Mouse (Mus musculus): ENCODE measurements around the gene Pdcd7. TPM values are rescaled to one million over a fixed set of nuclear protein-coding genes. Genes with fewer than 3 reads are reported as not detected.

Gene Pdcd7
- polyA plus RNA-seq, 1 experiment from 2014 or later: 1.6 TPM

DNA sequence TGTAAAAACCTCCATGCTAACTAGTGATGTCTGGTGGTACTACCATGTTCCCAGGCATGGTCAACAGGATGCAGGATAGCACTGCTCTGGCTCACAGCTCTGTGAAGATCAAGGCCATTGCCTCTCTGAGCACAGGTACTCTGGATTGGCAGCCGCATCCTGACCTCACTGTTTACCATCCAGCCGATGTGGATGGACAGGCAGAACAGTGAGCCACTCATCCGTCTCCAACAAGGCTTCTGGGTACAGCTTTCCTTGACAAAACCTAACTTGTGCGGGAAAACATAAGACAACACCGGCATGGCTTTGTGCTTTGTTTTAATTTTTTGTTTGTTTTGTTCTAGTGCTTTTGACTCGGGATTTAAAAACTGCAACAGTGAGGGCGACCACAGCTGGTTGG lies 19.8 kb downstream of the Pdcd7 start:
- Histone ChIP-seq H3K4me1 (ENCODE audit: control insufficient read depth, low read depth, low read length) (no peaks in the 10 kb centered on the region), H3K9ac (ENCODE audit: low read depth, low read length) (no peak overlapping the region), H3K27me3 (ENCODE audit: control insufficient read depth, insufficient read depth, low read depth, low read length) (no peaks in the 10 kb centered on the region), H3K36me3 (ENCODE audit: control insufficient read depth, insufficient read depth) (0 out of 2 replicates have a peak, but pooled peaks cover 1% of the 10 kb centered on the region), H3K4me3 (ENCODE audit: low read depth, low read length) (no peak overlapping the region), H3K9me3 (replicated peaks; ENCODE audit: control insufficient read depth, low read length) (no peaks in the 10 kb centered on the region), H3K4me2 (ENCODE audit: low read depth, low read length) (no peak overlapping the region), H3K27ac (ENCODE audit: low read length) (no peak overlapping the region)
- 72% methylated on average over 7 of the region's 7 CpGs for WGBS (ENCODE audit: insufficient replicate concordance)
- no peak for ATAC-seq (ENCODE audit: low read depth)

DNA sequence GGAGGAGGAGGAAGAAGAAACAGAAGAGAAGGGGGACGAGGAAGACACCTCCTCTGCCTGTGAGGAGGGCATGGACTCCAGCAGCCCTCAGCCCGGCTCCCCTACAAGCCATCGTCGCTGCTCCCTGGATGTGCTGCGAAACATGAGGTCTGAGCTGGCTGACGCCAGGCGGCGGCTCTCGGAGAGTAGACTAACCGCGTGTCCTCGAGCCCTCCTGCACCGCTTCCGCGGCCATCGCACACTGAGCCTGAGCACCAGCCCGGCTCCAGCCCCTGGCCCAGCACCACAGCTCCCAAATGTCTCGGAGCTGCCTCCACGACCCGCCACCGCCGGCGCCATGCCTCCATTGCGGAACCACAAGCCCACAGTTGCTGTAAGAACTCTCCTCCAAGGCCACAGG lies 25.9 kb downstream of the Pdcd7 start:
- H3K9me3 ChIP-seq (replicated peaks; ENCODE audit: control insufficient read depth, low read length): no peaks in the 10 kb centered on the region
- H3K9ac ChIP-seq (ENCODE audit: low read depth, low read length): no peak overlapping the region
- H3K27me3 ChIP-seq (ENCODE audit: control insufficient read depth, insufficient read depth, low read depth, low read length): no peaks in the 10 kb centered on the region
- no peaks in the 10 kb centered on the region for H3K36me3 ChIP-seq (ENCODE audit: control insufficient read depth, insufficient read depth)
- no peak overlapping the region for H3K4me3 ChIP-seq (ENCODE audit: low read depth, low read length)
- ATAC-seq (ENCODE audit: low read depth): no peak
- no peaks in the 10 kb centered on the region for H3K4me1 ChIP-seq (ENCODE audit: control insufficient read depth, low read depth, low read length)
- H3K27ac ChIP-seq (ENCODE audit: low read length): no peak overlapping the region
- no peak overlapping the region for H3K4me2 ChIP-seq (ENCODE audit: low read depth, low read length)
- 83% methylated on average over 24 of the region's 24 CpGs for WGBS (ENCODE audit: insufficient replicate concordance)

DNA sequence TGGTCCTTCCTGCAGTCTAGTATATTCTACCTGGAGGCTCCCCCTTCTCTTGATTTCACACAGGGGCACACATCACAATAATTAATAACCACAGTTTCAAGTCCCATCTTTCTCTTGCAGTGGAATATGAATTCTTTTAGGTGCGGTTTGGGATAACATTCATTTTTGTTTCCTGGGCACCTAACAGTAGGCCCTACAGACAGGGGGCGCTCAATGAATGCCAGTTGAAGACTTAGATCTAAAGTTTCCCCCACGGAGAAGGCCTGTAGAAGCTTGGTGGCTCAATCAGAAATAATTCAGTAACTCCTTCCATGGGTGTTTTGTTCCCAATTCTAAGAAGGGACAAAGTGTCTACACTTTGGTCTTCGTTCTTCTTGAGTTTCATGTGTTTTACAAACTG lies 26.5 kb downstream of the Pdcd7 start:
- 54% methylated on average over 4 of the region's 4 CpGs for WGBS (ENCODE audit: insufficient replicate concordance)
- ATAC-seq (ENCODE audit: low read depth): no peak

DNA sequence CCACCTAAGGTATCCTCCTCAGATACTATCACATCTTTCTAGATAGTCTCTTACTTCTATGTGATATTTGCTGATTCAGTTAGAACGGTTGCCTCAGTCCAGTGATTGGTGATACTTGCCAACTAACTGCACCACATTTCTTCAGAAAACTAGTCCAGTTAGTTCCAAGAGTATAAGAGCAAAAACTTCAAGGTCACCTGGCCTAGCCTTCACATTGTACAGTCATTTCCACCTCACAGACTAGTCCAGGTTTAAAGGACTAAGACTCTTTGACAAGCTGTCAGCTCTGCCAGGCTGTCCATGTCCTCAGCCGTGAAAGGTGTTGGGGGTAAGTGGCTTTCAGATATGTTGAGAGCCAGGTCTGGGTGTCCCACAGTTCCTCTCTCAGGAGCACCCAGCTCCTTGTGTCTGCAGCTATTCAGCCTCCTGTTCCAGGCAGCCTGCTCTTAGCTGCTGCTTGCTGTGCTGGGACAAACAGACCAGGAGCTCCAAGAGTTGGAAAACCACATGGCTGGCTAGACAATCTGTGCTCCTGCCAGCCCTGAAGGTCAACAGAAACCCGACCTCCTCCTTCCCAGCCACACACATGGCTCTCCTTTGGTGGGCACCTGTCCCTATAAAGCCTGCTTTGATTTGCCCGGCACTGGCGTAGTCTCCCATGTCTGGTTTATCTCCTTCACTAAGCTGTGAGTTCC lies 28.7 kb downstream of the Pdcd7 start:
- Histone ChIP-seq H3K27me3 (ENCODE audit: control insufficient read depth, insufficient read depth, low read depth, low read length) (no peaks in the 10 kb centered on the region), H3K4me2 (ENCODE audit: low read depth, low read length) (no peak overlapping the region), H3K36me3 (ENCODE audit: control insufficient read depth, insufficient read depth) (no peaks in the 10 kb centered on the region), H3K9me3 (replicated peaks; ENCODE audit: control insufficient read depth, low read length) (no peaks in the 10 kb centered on the region), H3K4me3 (ENCODE audit: low read depth, low read length) (no peak overlapping the region), H3K27ac (ENCODE audit: low read length) (no peak overlapping the region), H3K9ac (ENCODE audit: low read depth, low read length) (no peak overlapping the region), H3K4me1 (ENCODE audit: control insufficient read depth, low read depth, low read length) (no peaks in the 10 kb centered on the region)
- ATAC-seq (ENCODE audit: low read depth): no peak
- WGBS (ENCODE audit: insufficient replicate concordance): 63% methylated on average over 5 of the region's 5 CpGs

More for the DNA sequence above, 26.5 kb downstream of the Pdcd7 start:
- no peak overlapping the region for H3K4me3 ChIP-seq (ENCODE audit: low read depth, low read length)
- no peaks in the 10 kb centered on the region for H3K27me3 ChIP-seq (ENCODE audit: control insufficient read depth, insufficient read depth, low read depth, low read length)
- no peaks in the 10 kb centered on the region for H3K36me3 ChIP-seq (ENCODE audit: control insufficient read depth, insufficient read depth)
- H3K9me3 ChIP-seq (replicated peaks; ENCODE audit: control insufficient read depth, low read length): no peaks in the 10 kb centered on the region
- H3K4me1 ChIP-seq (ENCODE audit: control insufficient read depth, low read depth, low read length): no peaks in the 10 kb centered on the region
- H3K4me2 ChIP-seq (ENCODE audit: low read depth, low read length): no peak overlapping the region
- no peak overlapping the region for H3K27ac ChIP-seq (ENCODE audit: low read length)
- no peak overlapping the region for H3K9ac ChIP-seq (ENCODE audit: low read depth, low read length)

DNA sequence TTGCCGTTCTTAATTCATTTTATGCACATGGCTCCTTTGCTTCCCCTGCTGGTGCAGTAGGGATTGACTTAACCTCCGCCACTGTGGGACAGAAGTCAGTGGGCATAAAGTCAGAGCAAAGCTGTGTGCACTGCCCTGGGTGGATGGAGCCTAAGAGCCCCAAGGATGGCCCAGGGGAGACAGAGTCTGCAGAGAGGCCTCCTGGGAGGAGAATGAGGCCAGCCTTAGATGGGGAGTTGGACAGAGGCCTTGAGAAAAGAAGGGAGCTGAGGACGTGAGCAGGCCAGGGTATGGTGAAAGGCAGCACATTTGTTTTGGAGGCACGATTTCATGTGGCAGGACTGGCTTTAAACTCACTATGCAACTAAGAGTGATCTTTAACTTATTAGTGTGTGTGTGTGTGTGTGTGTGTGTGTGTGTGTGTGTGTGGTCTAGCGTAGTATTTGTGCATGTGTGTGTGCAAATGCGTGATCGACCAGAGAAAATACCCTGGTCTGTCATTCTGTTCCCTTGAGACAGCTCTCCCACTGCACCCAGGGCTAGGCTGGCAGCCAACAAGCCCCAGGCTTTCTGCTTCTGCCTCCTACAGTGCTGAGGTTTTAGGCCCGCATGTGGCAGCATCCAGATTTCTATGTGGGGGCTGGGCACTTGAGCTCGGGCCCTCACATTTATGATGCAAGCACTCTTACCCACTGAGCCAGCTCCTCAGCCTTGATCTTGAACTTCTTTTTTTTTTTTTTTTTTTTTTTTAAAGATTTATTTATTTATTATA lies 29.4 kb downstream of the Pdcd7 start:
- Histone ChIP-seq H3K9ac (ENCODE audit: low read depth, low read length) (no peak overlapping the region), H3K27me3 (ENCODE audit: control insufficient read depth, insufficient read depth, low read depth, low read length) (no peaks in the 10 kb centered on the region), H3K36me3 (ENCODE audit: control insufficient read depth, insufficient read depth) (no peaks in the 10 kb centered on the region), H3K4me2 (ENCODE audit: low read depth, low read length) (no peak overlapping the region), H3K27ac (ENCODE audit: low read length) (no peak overlapping the region), H3K4me3 (ENCODE audit: low read depth, low read length) (no peak overlapping the region), H3K9me3 (replicated peaks; ENCODE audit: control insufficient read depth, low read length) (no peaks in the 10 kb centered on the region), H3K4me1 (ENCODE audit: control insufficient read depth, low read depth, low read length) (no peaks in the 10 kb centered on the region)
- WGBS (ENCODE audit: insufficient replicate concordance): 79% methylated on average over 9 of the region's 9 CpGs
- ATAC-seq (ENCODE audit: low read depth): no peak

DNA sequence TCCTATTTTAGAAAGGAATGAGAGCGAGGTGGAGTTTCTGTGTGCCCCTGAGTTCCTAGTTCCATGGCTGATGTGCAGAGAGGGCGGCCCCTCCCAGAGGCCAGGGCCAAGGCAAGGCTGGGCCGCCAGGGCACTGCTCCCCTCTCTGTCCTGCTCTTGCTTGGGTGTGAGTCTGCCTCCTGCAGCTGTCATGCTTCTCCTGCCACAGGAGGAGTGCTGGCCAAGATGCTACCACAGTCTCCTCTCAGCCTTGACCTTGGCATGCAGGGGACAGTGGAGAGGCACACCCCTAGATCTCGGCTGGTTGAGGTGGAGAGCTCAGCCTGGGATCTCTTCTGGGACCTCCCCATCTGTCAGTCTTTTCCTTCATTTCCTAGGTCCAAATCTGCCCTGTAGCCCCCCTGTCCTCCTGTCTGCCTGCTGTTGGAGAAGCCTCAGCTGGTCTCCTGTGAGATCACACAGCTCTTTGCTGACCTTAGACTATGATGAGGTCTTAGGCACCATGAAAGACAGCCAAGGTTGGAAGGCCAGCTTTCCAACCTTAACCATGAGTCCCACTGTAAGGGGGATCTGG lies 35.2 kb downstream of the Pdcd7 start:
- Histone ChIP-seq H3K9ac (ENCODE audit: low read depth, low read length) (no peak overlapping the region), H3K9me3 (replicated peaks; ENCODE audit: control insufficient read depth, low read length) (no peaks in the 10 kb centered on the region), H3K27ac (ENCODE audit: low read length) (no peak overlapping the region), H3K27me3 (ENCODE audit: control insufficient read depth, insufficient read depth, low read depth, low read length) (no peaks in the 10 kb centered on the region), H3K4me1 (ENCODE audit: control insufficient read depth, low read depth, low read length) (no peaks in the 10 kb centered on the region), H3K36me3 (ENCODE audit: control insufficient read depth, insufficient read depth) (no peaks in the 10 kb centered on the region), H3K4me3 (ENCODE audit: low read depth, low read length) (no peak overlapping the region), H3K4me2 (ENCODE audit: low read depth, low read length) (no peak overlapping the region)
- WGBS (ENCODE audit: insufficient replicate concordance): 66% methylated on average over 4 of the region's 4 CpGs
- ATAC-seq (ENCODE audit: low read depth): no peak

DNA sequence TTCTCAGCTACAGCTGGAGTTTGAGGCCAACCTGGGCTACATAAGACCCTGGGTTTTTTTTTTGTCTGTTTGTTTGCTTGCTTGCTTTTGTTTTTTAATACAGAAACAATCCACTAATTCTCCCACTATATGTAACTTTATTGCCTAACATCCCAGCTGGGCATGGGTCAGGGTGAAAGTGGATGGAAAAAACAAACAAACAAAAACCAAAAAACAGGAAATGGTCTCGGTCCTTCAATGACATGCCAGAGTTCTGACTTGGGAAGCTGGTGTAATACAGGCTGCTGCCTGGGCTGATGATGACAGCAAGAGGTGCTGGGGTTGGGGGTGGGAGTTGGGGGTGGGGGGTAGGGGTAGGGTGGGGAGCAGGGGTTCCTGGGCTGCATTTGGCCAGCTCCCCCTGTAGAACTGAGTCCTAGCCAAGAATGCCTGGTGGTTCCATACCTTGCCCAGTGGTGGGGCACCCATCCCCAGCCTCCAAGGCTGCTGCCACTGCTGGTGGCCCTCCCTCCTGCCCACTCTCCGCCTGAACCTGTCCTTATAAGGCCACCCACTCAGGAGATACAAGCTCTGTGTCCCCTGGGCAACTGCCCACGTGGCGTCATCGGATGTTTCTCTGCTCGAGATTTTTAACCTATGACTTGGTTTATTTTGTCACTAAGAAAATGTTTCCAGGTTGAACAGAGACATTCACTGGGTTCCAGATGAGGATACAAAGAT lies 36.3 kb downstream of the Pdcd7 start:
- H3K27ac ChIP-seq (ENCODE audit: low read length): no peak overlapping the region
- 50% methylated on average over 6 of the region's 6 CpGs for WGBS (ENCODE audit: insufficient replicate concordance)
- no peak overlapping the region for H3K4me3 ChIP-seq (ENCODE audit: low read depth, low read length)
- no peak overlapping the region for H3K9ac ChIP-seq (ENCODE audit: low read depth, low read length)
- no peak for ATAC-seq (ENCODE audit: low read depth)
- no peaks in the 10 kb centered on the region for H3K4me1 ChIP-seq (ENCODE audit: control insufficient read depth, low read depth, low read length)
- no peaks in the 10 kb centered on the region for H3K9me3 ChIP-seq (replicated peaks; ENCODE audit: control insufficient read depth, low read length)
- H3K4me2 ChIP-seq (ENCODE audit: low read depth, low read length): no peak overlapping the region
- H3K36me3 ChIP-seq (ENCODE audit: control insufficient read depth, insufficient read depth): no peaks in the 10 kb centered on the region
- H3K27me3 ChIP-seq (ENCODE audit: control insufficient read depth, insufficient read depth, low read depth, low read length): no peaks in the 10 kb centered on the region

DNA sequence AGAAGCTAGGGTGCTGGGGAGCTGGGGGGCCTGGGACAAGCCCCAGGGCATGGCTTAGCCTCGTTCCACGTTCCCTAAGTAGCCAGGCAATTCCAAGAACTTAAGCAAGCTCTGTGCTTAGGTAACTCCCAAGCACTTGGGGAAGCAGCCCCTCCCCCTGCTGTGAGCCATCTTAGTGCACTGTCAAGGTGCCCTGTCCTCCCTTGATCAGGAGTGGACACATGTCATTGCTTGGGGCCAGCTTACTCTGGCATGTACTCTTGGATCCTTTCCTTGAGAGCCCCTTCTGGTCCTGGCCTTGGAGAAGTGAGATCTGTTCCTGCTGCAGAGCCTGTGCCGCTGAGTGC lies 36.8 kb downstream of the Pdcd7 start:
- no peak for ATAC-seq (ENCODE audit: low read depth)
- 47% methylated on average over 3 of the region's 3 CpGs for WGBS (ENCODE audit: insufficient replicate concordance)
- no peaks in the 10 kb centered on the region for H3K36me3 ChIP-seq (ENCODE audit: control insufficient read depth, insufficient read depth)
- no peak overlapping the region for H3K9ac ChIP-seq (ENCODE audit: low read depth, low read length)
- H3K4me1 ChIP-seq (ENCODE audit: control insufficient read depth, low read depth, low read length): no peaks in the 10 kb centered on the region
- no peak overlapping the region for H3K4me2 ChIP-seq (ENCODE audit: low read depth, low read length)
- no peak overlapping the region for H3K27ac ChIP-seq (ENCODE audit: low read length)
- H3K4me3 ChIP-seq (ENCODE audit: low read depth, low read length): no peak overlapping the region
- no peaks in the 10 kb centered on the region for H3K27me3 ChIP-seq (ENCODE audit: control insufficient read depth, insufficient read depth, low read depth, low read length)
- H3K9me3 ChIP-seq (replicated peaks; ENCODE audit: control insufficient read depth, low read length): no peaks in the 10 kb centered on the region

Measured in liver, embryonic 16.5 days (tissue).